ENCODE assay signal across 9 mouse cellular contexts in genomic region chr14:55470806-55471205, GRCm38 (mm10). TPM values are rescaled to one million over a fixed set of nuclear protein-coding genes. Genes with fewer than 3 reads are reported as not detected.
DNase-seq lines count a peak whose midpoint lies in the region; ATAC-seq and TF ChIP-seq lines count a peak whose summit lies in the region.
"Had no signal": no experiment of that assay in that cellular context is flagged by ENCODE, and none has a peak within 500 bp of the region (broad histone marks: within the 10 kb centered on the region; RNA-seq: fewer than 3 reads in every experiment).

No protein-coding gene starts in this region.

- no peaks in the 10 kb centered on the region for H3K36me3 ChIP-seq in heart, embryonic 12.5 days
- H3K36me3 ChIP-seq in heart, adult 2 months (ENCODE audit: control insufficient read depth, insufficient read depth, low read length), result peaks cover 3% of the 10 kb centered on the region
- H3K36me3 ChIP-seq in stomach, embryonic 14.5 days (ENCODE audit: control insufficient read depth, insufficient read depth, low read length), result no peaks in the 10 kb centered on the region
- H3K36me3 ChIP-seq in stomach, postnatal 0 days (ENCODE audit: control insufficient read depth, insufficient read depth, low read length), result no peaks in the 10 kb centered on the region
- no peaks in the 10 kb centered on the region for H3K36me3 ChIP-seq in kidney, embryonic 16.5 days (ENCODE audit: insufficient read depth, low read length)

- no peak overlapping the region for H3K4me3 ChIP-seq in heart, embryonic 12.5 days
- no peak overlapping the region for H3K4me3 ChIP-seq in heart, adult 2 months
- H3K4me3 ChIP-seq in stomach, embryonic 14.5 days (ENCODE audit: low read depth, low read length), result no peak overlapping the region
- no peak overlapping the region for H3K4me3 ChIP-seq in stomach, postnatal 0 days (ENCODE audit: low read depth, low read length)
- no peak overlapping the region for H3K4me3 ChIP-seq in kidney, embryonic 16.5 days (ENCODE audit: low read length)

- no peaks in the 10 kb centered on the region for H3K79me2 ChIP-seq in heart, adult 2 months (replicated peaks; ENCODE audit: control insufficient read depth, insufficient read depth, low read length)

- no peak for ATAC-seq in heart, embryonic 12.5 days (ENCODE audit: insufficient number of reproducible peaks, low FRiP score)
- ATAC-seq in stomach, embryonic 14.5 days (ENCODE audit: insufficient number of reproducible peaks, insufficient read depth, low FRiP score, low read depth), result no peak
- no peak for ATAC-seq in stomach, postnatal 0 days (ENCODE audit: low FRiP score, low TSS enrichment)
- ATAC-seq in kidney, embryonic 16.5 days (ENCODE audit: low FRiP score, low TSS enrichment), result no peak
- no peak for ATAC-seq in CD4-positive, CD25-positive, alpha-beta regulatory T cell, adult 4 months

- H3K4me1 ChIP-seq in heart, embryonic 12.5 days (replicated peaks), result peaks cover 14% of the 10 kb centered on the region; the same call in 1 of the 2 replicates
- 0 out of 2 replicates have a peak, but pooled peaks cover 1% of the 10 kb centered on the region for H3K4me1 ChIP-seq in heart, adult 2 months (ENCODE audit: control insufficient read depth, insufficient read depth, low read length)
- peaks cover 7% of the 10 kb centered on the region for H3K4me1 ChIP-seq in stomach, embryonic 14.5 days (ENCODE audit: control insufficient read depth, insufficient read depth, low read length)
- no peaks in the 10 kb centered on the region; the same call in 1 of the 2 replicates for H3K4me1 ChIP-seq in stomach, postnatal 0 days (replicated peaks; ENCODE audit: control insufficient read depth, insufficient read depth)
- peaks cover 32% of the 10 kb centered on the region for H3K4me1 ChIP-seq in kidney, embryonic 16.5 days (ENCODE audit: insufficient read depth, low read length)

- H3K9ac ChIP-seq in heart, embryonic 12.5 days, result no peak overlapping the region
- no peak overlapping the region for H3K9ac ChIP-seq in heart, adult 2 months (ENCODE audit: low read depth, low read length)
- no peak overlapping the region for H3K9ac ChIP-seq in stomach, embryonic 14.5 days (replicated peaks; ENCODE audit: low read depth, low read length)
- no peak overlapping the region for H3K9ac ChIP-seq in stomach, postnatal 0 days (ENCODE audit: low read length)
- 0 out of 2 replicates have a peak overlapping the region, but pooled peaks have one; percentile 7 for H3K9ac ChIP-seq in kidney, embryonic 16.5 days (replicated peaks; ENCODE audit: low read length)

- TF ChIP-seq EP300 in heart, adult 2 months (IDR thresholded peaks at IDR 0.05; ENCODE audit: insufficient read depth, low read depth, low read length), result no peak
- TF ChIP-seq EP300 in stomach, postnatal 0 days (optimal IDR thresholded peaks at IDR 0.05), result no peak

- TF ChIP-seq CTCF in heart, adult 2 months (IDR thresholded peaks at IDR 0.05), result no peak
- TF ChIP-seq CTCF in stomach, postnatal 0 days (IDR thresholded peaks at IDR 0.05; ENCODE audit: low read depth), result no peak

- peaks cover under 1% of the 10 kb centered on the region; the same call in 1 of the 2 replicates for H3K27me3 ChIP-seq in heart, embryonic 12.5 days (replicated peaks)
- no peaks in the 10 kb centered on the region for H3K27me3 ChIP-seq in heart, adult 2 months (ENCODE audit: control insufficient read depth, insufficient read depth, low read length)
- H3K27me3 ChIP-seq in stomach, embryonic 14.5 days (ENCODE audit: control insufficient read depth, insufficient read depth, low read length), result no peaks in the 10 kb centered on the region
- H3K27me3 ChIP-seq in stomach, postnatal 0 days (ENCODE audit: control insufficient read depth, insufficient read depth, low read length), result no peaks in the 10 kb centered on the region
- no peaks in the 10 kb centered on the region for H3K27me3 ChIP-seq in kidney, embryonic 16.5 days (ENCODE audit: insufficient read depth, low read length)

- no peak for DNase-seq in heart, adult 2 months
- DNase-seq in stomach, postnatal 0 days (ENCODE audit: low spot score), result no peak
- DNase-seq in left cerebral cortex, postnatal 10 days (ENCODE audit: extremely low spot score in 1 of 2, low spot score in 2 of 2), result no peak
- DNase-seq in ovary, postnatal 36 days (ENCODE audit: low spot score), result no peak
- DNase-seq: cerebellum, adult 8-10 months had no signal

- no peaks in the 10 kb centered on the region for H3K9me3 ChIP-seq in heart, embryonic 12.5 days (replicated peaks)
- no peaks in the 10 kb centered on the region for H3K9me3 ChIP-seq in stomach, embryonic 14.5 days (ENCODE audit: control insufficient read depth, low read depth, low read length)
- no peaks in the 10 kb centered on the region for H3K9me3 ChIP-seq in stomach, postnatal 0 days (ENCODE audit: control insufficient read depth, low read length)
- no peaks in the 10 kb centered on the region for H3K9me3 ChIP-seq in kidney, embryonic 16.5 days (ENCODE audit: low read length)

- intact Hi-C loops in heart, adult 2 months (cut with DNase I), result no loop called here
- intact Hi-C loops in left cerebral cortex, postnatal 10 days (cut with DNase I), result no loop called here

- H3K4me2 ChIP-seq in heart, embryonic 12.5 days, result peak overlapping the region; percentile 51
- peak overlapping the region; percentile 10; the same call in 1 of the 2 replicates for H3K4me2 ChIP-seq in stomach, embryonic 14.5 days (replicated peaks; ENCODE audit: low read depth, low read length)
- H3K4me2 ChIP-seq in stomach, postnatal 0 days (replicated peaks; ENCODE audit: low read depth), result no peak overlapping the region
- H3K4me2 ChIP-seq in kidney, embryonic 16.5 days (replicated peaks; ENCODE audit: low read depth, low read length), result peak overlapping the region; percentile 38

- no peak overlapping the region for H3K27ac ChIP-seq in heart, embryonic 12.5 days (ENCODE audit: poor library complexity, severe bottlenecking)
- H3K27ac ChIP-seq in heart, adult 2 months, result no peak overlapping the region; the same call in 1 of the 2 replicates
- no peak overlapping the region for H3K27ac ChIP-seq in stomach, embryonic 14.5 days (ENCODE audit: low read length)
- no peak overlapping the region for H3K27ac ChIP-seq in stomach, postnatal 0 days (replicated peaks)
- no peak overlapping the region for H3K27ac ChIP-seq in kidney, embryonic 16.5 days (ENCODE audit: low read length)

- WGBS in heart, embryonic 12.5 days, result 3% methylated on average over 10 of the region's 10 CpGs
- 3% methylated on average over 10 of the region's 10 CpGs for WGBS in heart, adult 2 months
- WGBS in stomach, embryonic 14.5 days, result 3% methylated on average over 10 of the region's 10 CpGs
- WGBS in stomach, postnatal 0 days, result 4% methylated on average over 10 of the region's 10 CpGs
- 2% methylated on average over 10 of the region's 10 CpGs for WGBS in kidney, embryonic 16.5 days

- no peak for TF ChIP-seq POLR2A in heart, adult 2 months (IDR thresholded peaks at IDR 0.05; ENCODE audit: insufficient read depth, low read depth, low read length)

RNA-seq across cellular contexts. Expression of gene Dhrs4, which starts 7.8 kb away (rescaled TPM):
- 63.3 and 64.5 TPM in 2 replicates for polyA plus RNA-seq in heart, embryonic 12.5 days (2016; fragmentation: Nextera tagmentation; extraction: Ambion mirVana)
- total RNA-seq in heart, adult 2 months (2021), result 100 to 1,000 TPM; 106 to 125 TPM
- polyA plus RNA-seq in heart, adult 2 months (2012; rRNA removed), result 64.7 and 85.7 TPM in 2 replicates
- polyA plus RNA-seq in stomach, embryonic 14.5 days (2014; fragmentation: Nextera tagmentation; extraction: Ambion mirVana), result 49.7 and 62.4 TPM in 2 replicates
- polyA plus RNA-seq in stomach, postnatal 0 days (2015; fragmentation: Nextera tagmentation; extraction: Ambion mirVana), result 53.7 and 54.5 TPM in 2 replicates
- 147 and 157 TPM in 2 replicates for polyA plus RNA-seq in kidney, embryonic 16.5 days (2015; fragmentation: Nextera tagmentation; extraction: Ambion mirVana)
- 10 to 100 TPM; 11.6 to 12.9 TPM for total RNA-seq in left cerebral cortex, postnatal 10 days (2021)
- 10 to 100 TPM; 41.9 to 49.5 TPM for polyA plus RNA-seq in CD4-positive, CD25-positive, alpha-beta regulatory T cell, adult 4 months (2017; shearing (Covaris generic))

RNA-seq across cellular contexts. Expression of gene Carmil3, which starts 19.6 kb away (rescaled TPM):
- 2.4 and 2.6 TPM in 2 replicates for polyA plus RNA-seq in heart, embryonic 12.5 days (2016; fragmentation: Nextera tagmentation; extraction: Ambion mirVana)
- total RNA-seq in heart, adult 2 months (2021), result 1 to 10 TPM; 1.3 to 2.0 TPM
- polyA plus RNA-seq in heart, adult 2 months (2012; rRNA removed), result 3.4 and 4.8 TPM in 2 replicates
- polyA plus RNA-seq in stomach, embryonic 14.5 days (2014; fragmentation: Nextera tagmentation; extraction: Ambion mirVana), result 3.9 and 4.4 TPM in 2 replicates
- 0.46 and 0.81 TPM in 2 replicates for polyA plus RNA-seq in stomach, postnatal 0 days (2015; fragmentation: Nextera tagmentation; extraction: Ambion mirVana)
- polyA plus RNA-seq in kidney, embryonic 16.5 days (2015; fragmentation: Nextera tagmentation; extraction: Ambion mirVana), result 2.5 and 3.0 TPM in 2 replicates
- total RNA-seq in left cerebral cortex, postnatal 10 days (2021), result 100 to 1,000 TPM; 105 to 109 TPM
- polyA plus RNA-seq in CD4-positive, CD25-positive, alpha-beta regulatory T cell, adult 4 months (2017; shearing (Covaris generic)), result not detected

RNA-seq across cellular contexts. Expression of gene Cpne6, which starts 39.4 kb away (rescaled TPM):
- 0.30 and 0.59 TPM in 2 replicates for polyA plus RNA-seq in heart, embryonic 12.5 days (2016; fragmentation: Nextera tagmentation; extraction: Ambion mirVana)
- not detected for total RNA-seq in heart, adult 2 months (2021)
- polyA plus RNA-seq in heart, adult 2 months (2012; rRNA removed), result 0.25 and 0.26 TPM in 2 replicates
- 0.19 and 0.24 TPM in 2 replicates for polyA plus RNA-seq in stomach, embryonic 14.5 days (2014; fragmentation: Nextera tagmentation; extraction: Ambion mirVana)
- polyA plus RNA-seq in stomach, postnatal 0 days (2015; fragmentation: Nextera tagmentation; extraction: Ambion mirVana), result 0.08 and 0.17 TPM in 2 replicates
- polyA plus RNA-seq in kidney, embryonic 16.5 days (2015; fragmentation: Nextera tagmentation; extraction: Ambion mirVana), result 0.21 and 0.46 TPM in 2 replicates
- total RNA-seq in left cerebral cortex, postnatal 10 days (2021), result 100 to 1,000 TPM; 176 to 200 TPM
- not detected for polyA plus RNA-seq in CD4-positive, CD25-positive, alpha-beta regulatory T cell, adult 4 months (2017; shearing (Covaris generic))

RNA-seq across cellular contexts. Expression of gene Nrl, which starts 54.0 kb away (rescaled TPM):
- not detected in 2 replicates for polyA plus RNA-seq in heart, embryonic 12.5 days (2016; fragmentation: Nextera tagmentation; extraction: Ambion mirVana)
- not detected for total RNA-seq in heart, adult 2 months (2021)
- polyA plus RNA-seq in heart, adult 2 months (2012; rRNA removed), result not detected in 2 replicates
- not detected in 2 replicates for polyA plus RNA-seq in stomach, embryonic 14.5 days (2014; fragmentation: Nextera tagmentation; extraction: Ambion mirVana)
- polyA plus RNA-seq in stomach, postnatal 0 days (2015; fragmentation: Nextera tagmentation; extraction: Ambion mirVana), result 0.11 TPM in 1 of 2 replicates, not detected in the other
- polyA plus RNA-seq in kidney, embryonic 16.5 days (2015; fragmentation: Nextera tagmentation; extraction: Ambion mirVana), result not detected in 2 replicates
- total RNA-seq in left cerebral cortex, postnatal 10 days (2021), result under 1 TPM; 0.18 to 0.49 TPM
- under 1 TPM in 1 of 2 experiments, not detected in 1; 0.07 TPM for polyA plus RNA-seq in CD4-positive, CD25-positive, alpha-beta regulatory T cell, adult 4 months (2017; shearing (Covaris generic))
